Mouse (Mus musculus): ENCODE results near the gene Carmil3. TPM values are rescaled to one million over a fixed set of nuclear protein-coding genes. Genes with fewer than 3 reads are reported as not detected.
A peak's percentile ranks its signal among the peaks of the same experiment; 100 is the strongest.

The Carmil3 gene
- total RNA-seq, 2 experiments from 2014 or later = not detected

DNA sequence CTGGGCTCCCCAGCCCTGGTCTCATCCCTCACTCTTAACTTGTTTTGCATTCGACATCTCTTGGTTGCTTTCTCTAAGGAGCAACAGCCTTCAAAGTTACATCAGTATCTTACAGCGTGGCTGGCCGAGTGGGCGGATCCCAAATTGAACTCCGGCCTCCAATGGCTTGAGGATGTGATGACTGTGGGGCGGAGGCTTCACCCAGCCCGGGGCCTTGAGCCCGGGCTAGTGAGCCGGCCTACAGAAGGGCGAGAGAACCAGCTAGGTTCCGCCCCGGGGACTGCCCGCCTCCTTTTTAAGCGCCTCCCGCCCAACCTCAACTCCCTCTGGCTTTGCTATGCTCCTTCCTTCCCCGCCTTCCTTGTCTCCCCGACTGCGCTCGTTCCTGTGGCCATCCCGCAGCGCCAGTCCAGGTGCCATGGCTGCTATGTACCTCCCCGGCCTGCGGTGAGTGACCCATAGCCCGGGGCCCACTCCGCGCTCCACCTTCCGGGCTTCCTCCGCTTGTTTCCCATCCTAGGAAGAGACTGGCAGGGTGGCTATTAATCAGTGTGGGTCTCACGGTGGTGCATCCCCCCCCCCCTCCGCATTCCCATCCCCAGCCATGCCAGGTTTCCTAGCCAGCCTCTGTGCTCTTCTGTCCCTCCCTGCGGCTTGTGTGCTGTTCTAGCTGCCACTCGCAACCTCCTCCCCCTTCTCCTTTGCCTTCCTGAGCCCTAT lies 49.8 kb downstream of the Carmil3 start, which contains the start of gene Pck2:
Pck2 (plus strand) TSS at position 200 of the 720 bp plus-strand sequence.
- ATAC-seq (replicated peaks; ENCODE audit: poor library complexity, severe bottlenecking) = peak; percentile 98

DNA sequence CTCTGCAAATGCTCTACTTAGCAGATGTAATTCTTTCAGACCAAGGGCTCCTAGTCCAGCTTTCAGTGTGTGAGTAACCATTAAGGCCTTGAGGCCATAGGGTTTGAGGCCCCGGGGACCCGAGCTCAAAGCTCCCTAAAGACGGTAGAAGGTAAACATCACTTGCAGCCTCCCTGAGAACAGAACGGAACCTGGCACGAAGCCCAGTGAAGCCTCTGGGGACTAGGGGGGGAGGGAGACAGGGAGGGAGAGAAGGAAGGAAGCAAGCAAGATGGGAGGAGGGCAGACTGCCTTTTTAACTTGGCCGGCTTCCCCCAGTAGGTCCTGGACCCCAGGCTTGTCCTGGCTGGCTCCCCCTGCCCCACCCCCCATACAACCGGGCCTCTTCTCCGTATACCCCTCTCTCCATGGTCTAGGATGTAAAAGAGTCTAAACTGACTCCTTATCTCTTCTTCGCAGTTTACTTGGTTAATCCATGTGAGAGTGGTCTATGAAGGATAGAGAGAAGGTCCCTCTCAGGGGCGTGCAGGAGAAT lies 50.4 kb downstream of the Carmil3 start:
- ATAC-seq (replicated peaks; ENCODE audit: poor library complexity, severe bottlenecking) = peak; percentile 36

DNA sequence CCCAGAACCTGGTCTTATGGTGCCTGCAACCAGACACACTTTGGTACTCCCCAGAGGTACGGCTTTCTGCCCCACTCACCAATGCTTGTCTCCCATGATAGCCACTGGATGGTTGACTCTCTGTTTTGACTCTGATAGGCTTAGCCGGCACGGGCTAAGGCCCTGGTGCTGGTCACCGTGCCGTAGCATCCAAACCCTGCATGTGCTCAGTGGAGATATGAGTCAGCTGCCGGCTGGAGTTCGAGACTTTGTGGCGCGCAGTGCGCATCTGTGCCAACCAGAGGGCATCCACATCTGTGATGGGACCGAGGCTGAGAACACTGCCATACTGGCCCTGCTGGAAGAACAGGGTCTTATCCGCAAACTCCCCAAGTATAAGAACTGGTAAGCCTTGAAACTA lies 51.8 kb downstream of the Carmil3 start:
- no peak for ATAC-seq (replicated peaks; ENCODE audit: poor library complexity, severe bottlenecking)

DNA sequence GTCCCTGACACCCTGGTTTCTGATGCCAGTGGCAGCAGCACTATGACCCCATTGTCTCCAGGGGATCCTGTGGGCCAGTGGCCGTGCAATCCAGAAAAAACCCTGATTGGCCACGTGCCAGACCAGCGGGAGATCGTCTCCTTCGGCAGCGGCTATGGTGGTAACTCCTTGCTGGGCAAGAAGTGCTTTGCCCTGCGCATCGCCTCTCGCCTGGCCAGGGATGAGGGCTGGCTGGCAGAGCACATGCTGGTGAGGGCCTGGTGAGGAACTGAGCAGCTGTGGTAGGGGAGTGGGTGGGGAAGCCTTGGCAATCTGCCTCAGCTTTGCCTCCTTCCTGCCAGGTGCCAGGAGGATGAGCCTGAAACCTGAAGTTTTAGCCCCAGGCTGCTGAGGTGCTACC lies 53.9 kb downstream of the Carmil3 start:
- ATAC-seq (replicated peaks; ENCODE audit: poor library complexity, severe bottlenecking) = no peak

DNA sequence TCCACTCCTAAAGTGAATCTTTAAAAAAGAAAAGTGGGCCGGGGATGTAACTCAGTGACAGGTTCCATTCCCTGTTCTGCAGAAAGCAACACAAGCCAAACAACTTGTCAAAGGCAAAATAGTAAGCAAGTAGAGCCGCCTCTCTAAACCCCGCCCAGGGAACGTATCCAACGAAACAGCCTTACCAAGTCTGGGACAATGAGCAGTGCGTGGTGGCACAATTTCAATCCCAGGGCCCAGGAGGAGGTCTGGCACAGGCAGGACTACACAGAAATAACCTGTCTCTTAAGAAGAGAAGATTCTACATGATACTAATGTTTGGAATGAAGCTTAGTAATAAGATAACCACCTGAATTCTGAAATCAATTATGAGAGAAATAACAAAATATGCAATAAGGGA lies 59.7 kb downstream of the Carmil3 start:
- no peak for ATAC-seq (replicated peaks; ENCODE audit: poor library complexity, severe bottlenecking)

DNA sequence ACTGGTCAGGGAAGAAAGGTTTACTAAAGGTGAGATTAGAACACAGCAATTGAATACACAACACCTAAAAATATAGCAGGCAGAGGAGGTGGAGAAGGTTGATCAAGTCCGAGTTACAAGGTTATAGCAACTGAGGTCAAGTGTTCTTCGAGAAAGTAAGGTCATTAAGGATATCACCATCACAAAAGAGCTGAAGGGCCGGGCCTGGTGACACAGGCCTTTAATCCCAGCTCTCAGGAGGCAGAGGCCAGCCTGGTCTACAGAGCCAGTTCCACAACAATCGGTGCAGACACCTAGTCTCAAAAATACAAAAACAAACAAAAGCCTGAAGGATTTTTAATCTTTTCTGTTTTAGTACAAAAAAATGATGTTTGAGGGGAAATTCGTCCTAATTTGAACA lies 60.9 kb downstream of the Carmil3 start:
- ATAC-seq (replicated peaks; ENCODE audit: poor library complexity, severe bottlenecking) = no peak

DNA sequence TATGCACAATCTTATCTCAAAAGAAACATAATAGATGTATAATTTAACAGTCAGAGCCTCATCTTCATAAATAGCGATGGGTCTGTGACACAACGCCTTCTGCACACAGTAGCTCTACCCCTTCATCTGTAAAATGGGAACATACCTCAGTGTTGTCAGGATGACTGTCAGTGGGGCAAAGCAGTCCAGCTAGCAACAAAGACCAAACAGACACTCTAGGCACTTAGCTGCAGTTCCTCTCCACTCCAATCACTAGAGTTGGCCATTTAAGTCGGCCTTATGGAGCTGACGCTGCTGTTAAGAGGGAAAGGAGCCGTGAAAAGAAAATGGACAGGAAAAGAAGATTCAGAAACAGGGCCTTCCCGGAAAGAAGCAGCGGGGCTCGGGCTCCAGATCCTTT lies 61.3 kb downstream of the Carmil3 start:
- no peak for ATAC-seq (replicated peaks; ENCODE audit: poor library complexity, severe bottlenecking)

DNA sequence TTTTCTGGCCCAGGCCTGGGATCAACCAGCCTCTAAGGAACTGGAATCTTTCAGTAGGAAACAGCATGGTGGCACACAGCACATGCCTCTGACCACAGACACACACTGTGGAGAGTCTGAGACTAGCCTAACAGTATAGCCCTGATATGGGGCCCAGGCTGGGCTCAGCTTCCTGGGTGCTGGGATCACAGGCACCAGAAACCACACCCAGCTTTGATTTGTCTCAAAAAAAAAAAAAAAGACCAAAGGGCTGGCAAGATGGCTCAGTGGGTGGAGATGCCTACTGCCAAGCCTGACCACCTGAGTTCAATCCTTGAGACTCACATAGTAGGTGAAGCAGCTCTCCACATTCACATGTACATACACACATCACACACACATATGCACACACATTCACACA lies 64.2 kb downstream of the Carmil3 start:
- no peak for ATAC-seq (replicated peaks; ENCODE audit: poor library complexity, severe bottlenecking)

DNA sequence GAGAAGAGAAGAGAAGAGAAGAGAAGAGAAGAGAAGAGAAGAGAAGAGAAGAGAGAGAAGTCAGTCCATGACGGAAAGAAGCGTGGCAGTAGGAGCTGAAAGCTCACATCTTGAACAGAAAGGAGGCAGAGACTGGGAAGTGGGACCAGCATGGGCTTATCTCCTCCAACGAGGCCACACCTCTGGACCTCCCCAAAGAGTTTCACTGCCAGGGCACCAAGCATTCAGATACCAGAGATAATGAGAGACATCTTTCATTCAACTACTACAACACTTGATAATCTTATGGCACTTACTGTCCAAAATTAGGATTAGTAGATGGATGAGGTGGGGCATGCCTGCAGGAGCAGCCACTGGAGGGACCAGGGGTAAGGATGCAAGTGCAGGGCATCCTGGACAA lies 65.3 kb downstream of the Carmil3 start:
- no peak for ATAC-seq (replicated peaks; ENCODE audit: poor library complexity, severe bottlenecking)

DNA sequence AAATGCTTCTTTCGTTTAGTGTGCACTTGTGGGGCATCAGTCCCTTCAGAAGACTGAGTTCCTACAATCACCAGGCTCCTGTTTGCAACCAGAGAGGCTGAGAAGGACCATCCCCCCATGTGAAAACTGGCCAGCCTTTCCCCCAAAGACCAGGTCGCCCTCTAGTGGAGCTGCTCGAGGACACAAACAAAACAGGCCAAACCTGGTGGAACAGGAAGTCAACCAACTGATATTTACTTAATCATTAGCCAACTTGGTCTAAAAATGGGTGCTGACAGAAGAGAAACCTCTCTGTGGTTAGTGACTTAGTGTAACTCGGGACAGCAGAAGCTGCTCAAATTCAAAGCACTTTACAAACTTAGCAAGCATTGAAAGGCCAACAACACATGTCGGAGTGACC lies 66.6 kb downstream of the Carmil3 start:
- ATAC-seq (replicated peaks; ENCODE audit: poor library complexity, severe bottlenecking) = peak; percentile 34

DNA sequence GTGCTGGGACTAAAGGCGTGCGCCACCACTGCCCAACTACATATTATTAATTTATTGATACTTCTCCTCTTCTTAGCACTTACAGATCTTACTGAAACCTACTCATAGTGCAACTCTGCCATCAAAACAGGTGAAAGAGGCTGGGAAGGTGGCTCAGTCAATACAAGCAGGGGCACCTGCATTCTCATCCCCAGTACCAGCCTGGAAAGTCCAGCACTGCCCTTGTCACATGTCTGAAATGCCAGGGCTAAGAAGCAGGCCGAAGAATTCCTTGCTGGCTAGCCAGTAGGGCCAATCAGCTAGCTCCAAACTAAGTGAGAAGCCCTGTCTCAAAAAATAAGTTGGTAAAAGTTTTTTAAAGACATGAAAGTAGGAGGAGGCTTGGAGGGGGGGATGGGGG lies 67.1 kb downstream of the Carmil3 start:
- no peak for ATAC-seq (replicated peaks; ENCODE audit: poor library complexity, severe bottlenecking)

Other genes with a start within 250 kb of the Carmil3 start
- gene Dhrs4, start 11.9 kb upstream of the Carmil3 start, total RNA-seq (2014; fragmentation: Nextera tagmentation) = 47.9 and 63.5 TPM in 2 replicates
- gene Dhrs4, start 11.9 kb upstream of the Carmil3 start, total RNA-seq (2017) = 50.5 and 61.6 TPM in 2 replicates
- gene Cpne6, start 19.8 kb downstream of the Carmil3 start, total RNA-seq (2014; fragmentation: Nextera tagmentation) = not detected in 2 replicates
- gene Cpne6, start 19.8 kb downstream of the Carmil3 start, total RNA-seq (2017) = not detected in 2 replicates
- gene Nrl, start 34.3 kb downstream of the Carmil3 start, total RNA-seq (2014; fragmentation: Nextera tagmentation) = not detected in 2 replicates
- gene Nrl, start 34.3 kb downstream of the Carmil3 start, total RNA-seq (2017) = not detected in 2 replicates
- 29.0 and 38.0 TPM in 2 replicates for gene Pck2, start 49.6 kb downstream of the Carmil3 start, total RNA-seq (2014; fragmentation: Nextera tagmentation)
- 37.2 TPM in 2 replicates for gene Pck2, start 49.6 kb downstream of the Carmil3 start, total RNA-seq (2017)
- gene Dcaf11, start 69.4 kb downstream of the Carmil3 start, total RNA-seq (2014; fragmentation: Nextera tagmentation) = 50.5 and 65.3 TPM in 2 replicates
- 58.3 and 58.7 TPM in 2 replicates for gene Dcaf11, start 69.4 kb downstream of the Carmil3 start, total RNA-seq (2017)
- 1.9 TPM in 1 of 2 replicates, not detected in the other for gene A730061H03Rik, start 69.8 kb downstream of the Carmil3 start, total RNA-seq (2014; fragmentation: Nextera tagmentation)
- gene A730061H03Rik, start 69.8 kb downstream of the Carmil3 start, total RNA-seq (2017) = 1.0 TPM in 1 of 2 replicates, not detected in the other
- gene Fitm1, start 85.0 kb downstream of the Carmil3 start, total RNA-seq (2014; fragmentation: Nextera tagmentation) = not detected in 2 replicates
- 2.4 TPM in 1 of 2 replicates, not detected in the other for gene Fitm1, start 85.0 kb downstream of the Carmil3 start, total RNA-seq (2017)
- gene Psme1, start 87.5 kb downstream of the Carmil3 start, total RNA-seq (2014; fragmentation: Nextera tagmentation) = 534 and 592 TPM in 2 replicates
- gene Psme1, start 87.5 kb downstream of the Carmil3 start, total RNA-seq (2017) = 280 and 325 TPM in 2 replicates
- 0.85 TPM in 1 of 2 replicates, not detected in the other for gene Emc9, start 94.7 kb downstream of the Carmil3 start, total RNA-seq (2014; fragmentation: Nextera tagmentation)
- gene Emc9, start 94.7 kb downstream of the Carmil3 start, total RNA-seq (2017) = 2.1 and 5.1 TPM in 2 replicates
- gene Psme2, start 100.5 kb downstream of the Carmil3 start, total RNA-seq (2014; fragmentation: Nextera tagmentation) = 330 and 352 TPM in 2 replicates
- 225 and 247 TPM in 2 replicates for gene Psme2, start 100.5 kb downstream of the Carmil3 start, total RNA-seq (2017)
- 20.1 and 21.9 TPM in 2 replicates for gene Rnf31, start 101.1 kb downstream of the Carmil3 start, total RNA-seq (2014; fragmentation: Nextera tagmentation)
- gene Rnf31, start 101.1 kb downstream of the Carmil3 start, total RNA-seq (2017) = 9.1 and 19.8 TPM in 2 replicates
- 23.4 and 31.2 TPM in 2 replicates for gene Irf9, start 112.9 kb downstream of the Carmil3 start, total RNA-seq (2014; fragmentation: Nextera tagmentation)
- 21.9 and 27.4 TPM in 2 replicates for gene Irf9, start 112.9 kb downstream of the Carmil3 start, total RNA-seq (2017)
- gene Rec8, start 127.4 kb downstream of the Carmil3 start, total RNA-seq (2014; fragmentation: Nextera tagmentation) = 1.0 TPM in 1 of 2 replicates, not detected in the other
- gene Rec8, start 127.4 kb downstream of the Carmil3 start, total RNA-seq (2017) = 0.26 TPM in 1 of 2 replicates, not detected in the other
- gene Ipo4, start 145.3 kb downstream of the Carmil3 start, total RNA-seq (2014; fragmentation: Nextera tagmentation) = 47.3 and 49.7 TPM in 2 replicates
- gene Ipo4, start 145.3 kb downstream of the Carmil3 start, total RNA-seq (2017) = 14.3 and 25.5 TPM in 2 replicates
- gene Gm49378, start 147.2 kb downstream of the Carmil3 start, total RNA-seq (2014; fragmentation: Nextera tagmentation) = 8.5 and 9.1 TPM in 2 replicates
- gene Gm49378, start 147.2 kb downstream of the Carmil3 start, total RNA-seq (2017) = 3.5 and 4.0 TPM in 2 replicates
- gene Tm9sf1, start 153.2 kb downstream of the Carmil3 start, total RNA-seq (2014; fragmentation: Nextera tagmentation) = 35.0 and 59.0 TPM in 2 replicates
- gene Tm9sf1, start 153.2 kb downstream of the Carmil3 start, total RNA-seq (2017) = 48.6 and 52.9 TPM in 2 replicates
- gene Tssk4, start 159.5 kb downstream of the Carmil3 start, total RNA-seq (2014; fragmentation: Nextera tagmentation) = 3.0 TPM in 1 of 2 replicates, not detected in the other
- gene Tssk4, start 159.5 kb downstream of the Carmil3 start, total RNA-seq (2017) = 1.1 TPM in 1 of 2 replicates, not detected in the other
- gene Mdp1, start 169.9 kb downstream of the Carmil3 start, total RNA-seq (2014; fragmentation: Nextera tagmentation) = 22.9 and 29.3 TPM in 2 replicates
- gene Mdp1, start 169.9 kb downstream of the Carmil3 start, total RNA-seq (2017) = 21.5 and 22.6 TPM in 2 replicates
- 33.9 and 37.7 TPM in 2 replicates for gene Gmpr2, start 181.3 kb downstream of the Carmil3 start, total RNA-seq (2014; fragmentation: Nextera tagmentation)
- 47.1 and 57.0 TPM in 2 replicates for gene Gmpr2, start 181.3 kb downstream of the Carmil3 start, total RNA-seq (2017)
- 364 and 474 TPM in 2 replicates for gene Nedd8, start 181.5 kb downstream of the Carmil3 start, total RNA-seq (2014; fragmentation: Nextera tagmentation)
- 274 and 353 TPM in 2 replicates for gene Nedd8, start 181.5 kb downstream of the Carmil3 start, total RNA-seq (2017)
- 19.0 and 24.0 TPM in 2 replicates for gene Tinf2, start 191.2 kb downstream of the Carmil3 start, total RNA-seq (2014; fragmentation: Nextera tagmentation)
- 25.7 and 27.0 TPM in 2 replicates for gene Tinf2, start 191.2 kb downstream of the Carmil3 start, total RNA-seq (2017)
- gene Tgm1, start 223.3 kb downstream of the Carmil3 start, total RNA-seq (2014; fragmentation: Nextera tagmentation) = 0.85 and 1.8 TPM in 2 replicates
- gene Tgm1, start 223.3 kb downstream of the Carmil3 start, total RNA-seq (2017) = 1.4 and 4.3 TPM in 2 replicates
- gene Rabggta, start 231.6 kb downstream of the Carmil3 start, total RNA-seq (2014; fragmentation: Nextera tagmentation) = 17.9 and 20.4 TPM in 2 replicates
- 8.5 and 12.8 TPM in 2 replicates for gene Rabggta, start 231.6 kb downstream of the Carmil3 start, total RNA-seq (2017)

Measured in granulocyte monocyte progenitor cell, adult 5-6 weeks (primary cell).